Mouse (Mus musculus): ENCODE results near the gene Ddit4l. TPM values are rescaled to one million over a fixed set of nuclear protein-coding genes. Genes with fewer than 3 reads are reported as not detected.
A peak's percentile ranks its signal among the peaks of the same experiment; 100 is the strongest.

Ddit4l gene
- polyA plus RNA-seq, 1 experiment from 2014 or later = 8.3 TPM

DNA sequence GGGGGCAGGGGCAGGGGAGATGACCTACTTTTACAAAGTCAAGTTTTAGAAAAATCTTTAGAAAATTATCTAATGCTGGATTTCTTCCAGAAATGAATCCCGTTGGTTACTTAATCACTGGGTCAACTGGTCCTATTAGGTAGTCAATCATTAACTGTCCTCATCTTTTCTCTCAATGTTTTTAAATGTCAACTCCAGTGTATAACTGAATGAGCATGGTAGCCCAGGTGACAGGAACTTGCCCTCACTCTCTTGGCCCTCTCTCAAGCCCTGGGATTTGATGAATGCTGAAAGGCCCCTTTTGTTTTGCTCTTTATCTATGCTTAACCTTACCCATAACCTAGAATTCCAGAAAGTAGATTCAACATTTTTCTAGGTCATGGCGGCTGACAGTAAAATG lies 9.4 kb upstream of the Ddit4l start:
- ATAC-seq (no peak), DNase-seq (ENCODE audit: low spot score) (no peak)
- Histone ChIP-seq H3K9me3 (replicated peaks; ENCODE audit: control insufficient read depth, low read length) (no peaks in the 10 kb centered on the region), H3K27ac (ENCODE audit: low read depth, low read length) (no peak overlapping the region), H3K9ac (ENCODE audit: low read length) (no peak overlapping the region), H3K27me3 (replicated peaks; ENCODE audit: control insufficient read depth, insufficient read depth, low read length) (no peaks in the 10 kb centered on the region), H3K4me2 (ENCODE audit: low read length) (no peak overlapping the region), H3K4me1 (ENCODE audit: control insufficient read depth, insufficient read depth, low read length) (no peaks in the 10 kb centered on the region), H3K36me3 (ENCODE audit: control insufficient read depth, insufficient read depth, low read length) (no peaks in the 10 kb centered on the region), H3K4me3 (ENCODE audit: low read depth, low read length) (no peak overlapping the region)
- 87% methylated on average over 2 of the region's 2 CpGs for WGBS

DNA sequence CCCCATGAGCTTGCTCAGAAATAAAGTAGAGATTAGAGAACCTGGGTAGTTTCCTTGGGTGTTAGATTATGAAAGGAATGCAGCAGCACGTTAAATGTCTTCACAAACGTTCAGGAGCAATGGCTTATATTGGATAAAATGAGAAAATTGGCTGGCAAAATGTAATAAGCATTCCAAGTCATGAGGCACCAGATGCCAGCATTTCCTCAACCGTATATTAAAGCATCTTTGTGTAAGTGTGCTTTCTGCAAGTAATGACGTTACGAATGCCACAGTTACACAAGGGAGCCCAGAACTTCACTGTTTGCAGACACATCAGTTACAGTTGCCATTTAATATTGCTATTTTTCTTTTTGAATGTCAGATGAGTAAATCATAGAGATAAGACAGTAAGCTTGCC lies 872 bp upstream of the Ddit4l start:
- Histone ChIP-seq H3K4me3 (ENCODE audit: low read depth, low read length) (no peak overlapping the region), H3K27me3 (replicated peaks; ENCODE audit: control insufficient read depth, insufficient read depth, low read length) (0 out of 2 replicates have a peak, but pooled peaks cover 14% of the 10 kb centered on the region), H3K9me3 (replicated peaks; ENCODE audit: control insufficient read depth, low read length) (no peaks in the 10 kb centered on the region), H3K4me2 (ENCODE audit: low read length) (no peak overlapping the region), H3K36me3 (ENCODE audit: control insufficient read depth, insufficient read depth, low read length) (no peaks in the 10 kb centered on the region), H3K9ac (ENCODE audit: low read length) (no peak overlapping the region), H3K4me1 (ENCODE audit: control insufficient read depth, insufficient read depth, low read length) (peaks cover 17% of the 10 kb centered on the region; the same call in 1 of the 2 replicates), H3K27ac (ENCODE audit: low read depth, low read length) (no peak overlapping the region)
- no peak for ATAC-seq
- 77% methylated on average over 5 of the region's 5 CpGs for WGBS
- peak; percentile 65 for DNase-seq (ENCODE audit: low spot score)

DNA sequence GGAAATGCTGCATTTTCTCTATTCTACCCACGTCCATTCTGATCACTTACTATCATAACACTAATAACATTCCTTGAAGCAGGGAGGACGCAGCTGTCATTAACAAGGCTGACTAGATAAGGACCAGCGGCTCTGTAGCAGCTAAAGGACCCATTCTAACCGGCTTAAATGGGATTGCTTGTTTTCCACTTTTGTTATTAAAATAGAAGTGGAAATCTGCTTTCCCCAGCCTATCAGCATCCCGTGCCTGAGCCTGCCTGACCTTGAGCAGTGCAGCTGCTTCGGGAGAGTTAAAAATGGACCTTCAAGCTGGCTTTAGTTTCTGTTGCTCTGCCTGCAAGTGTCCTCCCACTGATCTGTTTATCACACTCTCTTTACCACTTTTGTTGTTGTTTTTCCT lies 679 bp downstream of the Ddit4l start:
- no peak for ATAC-seq
- no peak for DNase-seq (ENCODE audit: low spot score)
- no peaks in the 10 kb centered on the region for H3K9me3 ChIP-seq (replicated peaks; ENCODE audit: control insufficient read depth, low read length)
- WGBS = 35% methylated on average over 6 of the region's 6 CpGs
- H3K36me3 ChIP-seq (ENCODE audit: control insufficient read depth, insufficient read depth, low read length) = no peaks in the 10 kb centered on the region
- no peak overlapping the region for H3K9ac ChIP-seq (ENCODE audit: low read length)
- H3K4me1 ChIP-seq (ENCODE audit: control insufficient read depth, insufficient read depth, low read length) = peaks cover 17% of the 10 kb centered on the region; the same call in 1 of the 2 replicates
- no peak overlapping the region for H3K27ac ChIP-seq (ENCODE audit: low read depth, low read length)
- no peak overlapping the region for H3K4me3 ChIP-seq (ENCODE audit: low read depth, low read length)
- no peak overlapping the region for H3K4me2 ChIP-seq (ENCODE audit: low read length)
- H3K27me3 ChIP-seq (replicated peaks; ENCODE audit: control insufficient read depth, insufficient read depth, low read length) = 0 out of 2 replicates have a peak, but pooled peaks cover 14% of the 10 kb centered on the region

DNA sequence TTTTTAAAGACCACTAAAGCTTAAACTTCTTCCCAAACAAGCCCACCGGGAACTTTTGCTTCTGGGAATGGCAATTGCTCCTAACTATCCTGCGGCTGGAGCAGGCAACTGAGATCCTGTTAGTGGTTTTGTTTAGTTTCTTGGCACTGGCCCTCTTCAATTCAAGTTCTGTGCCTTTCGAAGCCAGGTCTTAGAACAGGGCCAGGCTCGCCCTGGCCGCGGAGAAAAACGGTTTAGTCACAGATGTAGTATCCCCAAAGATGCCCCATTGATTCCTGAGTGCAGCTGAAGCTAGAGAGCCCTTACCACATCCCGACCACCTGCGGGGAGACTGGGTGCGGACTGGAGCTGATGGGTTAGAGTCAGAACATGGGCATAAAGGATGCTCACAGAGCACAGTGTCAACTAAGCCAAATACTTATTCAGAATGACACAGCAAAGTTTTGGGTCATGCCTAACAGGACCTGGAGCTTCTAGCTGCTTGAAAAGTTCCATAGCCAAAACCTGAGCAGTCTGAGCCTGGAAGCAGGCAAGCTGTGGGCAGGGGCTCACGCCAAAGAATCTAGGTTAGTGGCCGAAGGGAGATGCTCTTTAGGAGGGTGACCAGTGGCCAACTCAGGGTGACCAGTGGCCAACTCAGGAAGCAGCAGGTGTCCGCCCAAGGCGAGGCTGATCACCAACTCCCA lies 1.6 kb downstream of the Ddit4l start:
- 0 out of 2 replicates have a peak, but pooled peaks cover 14% of the 10 kb centered on the region for H3K27me3 ChIP-seq (replicated peaks; ENCODE audit: control insufficient read depth, insufficient read depth, low read length)
- DNase-seq (ENCODE audit: low spot score) = no peak
- peak overlapping the region; percentile 42 for H3K4me3 ChIP-seq (ENCODE audit: low read depth, low read length)
- no peaks in the 10 kb centered on the region for H3K36me3 ChIP-seq (ENCODE audit: control insufficient read depth, insufficient read depth, low read length)
- H3K9ac ChIP-seq (ENCODE audit: low read length) = peak overlapping the region; percentile 60
- WGBS = 29% methylated on average over 14 of the region's 14 CpGs
- H3K4me2 ChIP-seq (ENCODE audit: low read length) = peak overlapping the region; percentile 92
- H3K27ac ChIP-seq (ENCODE audit: low read depth, low read length) = no peak overlapping the region
- ATAC-seq = peak; percentile 6; the same call in 1 of the 2 replicates
- no peaks in the 10 kb centered on the region for H3K9me3 ChIP-seq (replicated peaks; ENCODE audit: control insufficient read depth, low read length)
- H3K4me1 ChIP-seq (ENCODE audit: control insufficient read depth, insufficient read depth, low read length) = peaks cover 17% of the 10 kb centered on the region; the same call in 1 of the 2 replicates

DNA sequence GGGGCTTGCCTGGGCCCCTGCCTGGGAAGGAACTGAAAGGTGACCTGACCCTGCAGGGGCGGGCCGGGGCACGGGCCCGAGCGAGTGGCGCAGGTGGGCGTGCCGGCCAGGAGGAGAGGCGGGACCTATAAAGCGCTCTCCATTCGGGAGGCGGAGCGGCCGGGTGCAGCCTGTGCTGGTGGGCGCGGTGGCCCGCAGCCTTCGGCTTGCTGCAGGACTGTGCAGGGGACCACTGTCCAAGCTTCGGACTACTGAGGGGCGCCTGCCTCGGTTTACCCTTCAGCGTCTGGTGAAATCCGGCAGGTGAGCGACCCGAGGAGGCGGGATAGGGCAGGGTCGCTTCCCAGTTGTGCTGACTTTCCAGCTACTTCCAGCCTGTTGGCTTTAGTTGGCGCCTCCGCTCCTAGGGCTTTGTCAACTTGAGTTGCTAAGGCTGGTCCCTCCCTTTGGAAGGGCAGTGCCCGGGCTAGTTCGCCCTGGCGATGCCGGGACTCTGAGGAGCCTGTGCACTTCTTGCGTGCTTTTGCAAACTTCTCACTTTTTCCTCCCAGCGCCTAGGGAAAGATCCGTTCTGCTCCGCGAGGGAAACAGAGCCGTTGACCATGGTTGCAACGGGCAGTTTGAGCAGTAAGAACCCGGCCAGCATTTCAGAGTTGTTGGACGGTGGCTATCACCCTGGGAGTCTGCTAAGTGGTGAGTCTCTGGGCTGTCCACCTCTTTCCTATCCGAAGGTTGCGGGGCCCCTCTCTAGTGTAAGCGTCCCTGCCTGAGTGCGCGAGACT lies 2.4 kb downstream of the Ddit4l start:
- peak overlapping the region; percentile 60 for H3K9ac ChIP-seq (ENCODE audit: low read length)
- DNase-seq (ENCODE audit: low spot score) (peak; percentile 62), ATAC-seq (peak; percentile 93)
- H3K27ac ChIP-seq (ENCODE audit: low read depth, low read length) = no peak overlapping the region
- H3K4me3 ChIP-seq (ENCODE audit: low read depth, low read length) = peak overlapping the region; percentile 42
- no peaks in the 10 kb centered on the region for H3K9me3 ChIP-seq (replicated peaks; ENCODE audit: control insufficient read depth, low read length)
- no peaks in the 10 kb centered on the region for H3K36me3 ChIP-seq (ENCODE audit: control insufficient read depth, insufficient read depth, low read length)
- peaks cover 17% of the 10 kb centered on the region; the same call in 1 of the 2 replicates for H3K4me1 ChIP-seq (ENCODE audit: control insufficient read depth, insufficient read depth, low read length)
- under 1% methylated on average over 47 of the region's 47 CpGs for WGBS
- H3K27me3 ChIP-seq (replicated peaks; ENCODE audit: control insufficient read depth, insufficient read depth, low read length) = 0 out of 2 replicates have a peak, but pooled peaks cover 14% of the 10 kb centered on the region
- H3K4me2 ChIP-seq (ENCODE audit: low read length) = peak overlapping the region; percentile 92

DNA sequence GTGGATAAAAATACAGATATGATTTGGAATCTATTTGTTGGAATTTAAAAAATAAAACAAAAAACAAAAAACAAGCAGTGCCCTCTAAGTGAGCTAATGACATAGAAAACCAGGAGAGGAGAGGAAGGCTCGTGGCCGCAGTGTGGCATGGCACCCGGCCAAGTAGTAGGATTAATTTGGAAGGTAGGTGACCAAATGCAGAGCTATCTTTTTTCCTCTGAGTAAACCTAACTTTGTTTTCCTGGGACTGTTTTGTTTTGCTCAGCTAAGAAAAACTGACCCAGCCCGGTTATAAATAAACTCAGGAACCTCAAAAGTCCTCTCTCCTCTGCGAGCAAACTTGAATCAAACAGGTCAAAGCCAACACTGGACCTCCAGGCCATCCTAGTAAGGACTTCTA lies 3.6 kb downstream of the Ddit4l start:
- H3K9ac ChIP-seq (ENCODE audit: low read length) = no peak overlapping the region
- no peak overlapping the region for H3K27ac ChIP-seq (ENCODE audit: low read depth, low read length)
- no peaks in the 10 kb centered on the region for H3K9me3 ChIP-seq (replicated peaks; ENCODE audit: control insufficient read depth, low read length)
- no peak overlapping the region for H3K4me3 ChIP-seq (ENCODE audit: low read depth, low read length)
- H3K36me3 ChIP-seq (ENCODE audit: control insufficient read depth, insufficient read depth, low read length) = no peaks in the 10 kb centered on the region
- no peak overlapping the region for H3K4me2 ChIP-seq (ENCODE audit: low read length)
- 0 out of 2 replicates have a peak, but pooled peaks cover 14% of the 10 kb centered on the region for H3K27me3 ChIP-seq (replicated peaks; ENCODE audit: control insufficient read depth, insufficient read depth, low read length)
- ATAC-seq (no peak), DNase-seq (ENCODE audit: low spot score) (no peak)
- peaks cover 17% of the 10 kb centered on the region; the same call in 1 of the 2 replicates for H3K4me1 ChIP-seq (ENCODE audit: control insufficient read depth, insufficient read depth, low read length)
- 59% methylated on average over 5 of the region's 5 CpGs for WGBS

DNA sequence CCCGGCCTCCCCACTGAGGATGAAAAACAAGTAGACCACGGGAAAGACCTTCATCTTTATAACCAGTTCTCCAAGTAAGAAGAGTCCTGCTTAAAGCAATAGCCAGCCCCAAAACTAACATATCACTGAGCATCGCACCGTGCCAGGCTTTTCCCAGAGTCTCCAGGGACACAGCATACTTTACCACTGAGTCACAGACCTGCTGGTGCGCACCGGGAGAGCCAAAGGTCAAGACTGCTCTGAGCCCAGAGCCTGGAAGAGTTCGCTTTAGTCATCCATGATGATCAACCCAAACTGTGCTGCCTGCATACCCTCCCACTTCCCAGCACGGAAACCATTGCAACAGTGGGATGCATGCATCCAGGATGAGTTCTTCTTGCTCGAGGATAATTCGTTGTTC lies 12.3 kb downstream of the Ddit4l start:
- 92% methylated on average over 10 of the region's 10 CpGs for WGBS
- H3K4me1 ChIP-seq (ENCODE audit: control insufficient read depth, insufficient read depth, low read length) = no peaks in the 10 kb centered on the region
- no peak overlapping the region for H3K27ac ChIP-seq (ENCODE audit: low read depth, low read length)
- H3K9me3 ChIP-seq (replicated peaks; ENCODE audit: control insufficient read depth, low read length) = no peaks in the 10 kb centered on the region
- no peaks in the 10 kb centered on the region for H3K36me3 ChIP-seq (ENCODE audit: control insufficient read depth, insufficient read depth, low read length)
- no peaks in the 10 kb centered on the region for H3K27me3 ChIP-seq (replicated peaks; ENCODE audit: control insufficient read depth, insufficient read depth, low read length)
- H3K4me3 ChIP-seq (ENCODE audit: low read depth, low read length) = no peak overlapping the region
- no peak overlapping the region for H3K4me2 ChIP-seq (ENCODE audit: low read length)
- DNase-seq (ENCODE audit: low spot score) (no peak), ATAC-seq (no peak)
- no peak overlapping the region for H3K9ac ChIP-seq (ENCODE audit: low read length)

DNA sequence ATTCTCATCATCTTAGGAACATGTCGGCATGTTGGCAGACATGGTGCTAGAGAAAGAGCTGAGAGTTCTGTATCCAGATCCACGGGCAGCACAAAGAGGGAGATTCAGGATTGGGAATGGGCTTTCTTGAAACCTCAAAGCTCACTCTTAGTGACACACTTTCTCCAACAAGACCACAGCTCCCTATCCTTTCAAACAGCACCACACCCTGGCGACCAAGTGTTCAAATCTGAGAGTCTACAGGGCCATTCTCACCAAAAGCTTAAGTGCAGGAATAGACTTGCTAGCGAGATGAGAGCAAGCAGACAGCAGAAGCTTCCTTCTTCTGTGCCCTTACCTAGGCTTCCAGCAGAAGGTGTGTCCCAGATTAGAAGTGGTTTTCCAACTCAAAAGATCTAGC lies 15.2 kb downstream of the Ddit4l start:
- no peak overlapping the region for H3K4me2 ChIP-seq (ENCODE audit: low read length)
- H3K4me3 ChIP-seq (ENCODE audit: low read depth, low read length) = no peak overlapping the region
- no peaks in the 10 kb centered on the region for H3K4me1 ChIP-seq (ENCODE audit: control insufficient read depth, insufficient read depth, low read length)
- no peak overlapping the region for H3K27ac ChIP-seq (ENCODE audit: low read depth, low read length)
- DNase-seq (ENCODE audit: low spot score) (no peak), ATAC-seq (no peak)
- 94% methylated on average over 4 of the region's 4 CpGs for WGBS
- H3K27me3 ChIP-seq (replicated peaks; ENCODE audit: control insufficient read depth, insufficient read depth, low read length) = no peaks in the 10 kb centered on the region
- no peaks in the 10 kb centered on the region for H3K9me3 ChIP-seq (replicated peaks; ENCODE audit: control insufficient read depth, low read length)
- no peaks in the 10 kb centered on the region for H3K36me3 ChIP-seq (ENCODE audit: control insufficient read depth, insufficient read depth, low read length)
- H3K9ac ChIP-seq (ENCODE audit: low read length) = no peak overlapping the region

DNA sequence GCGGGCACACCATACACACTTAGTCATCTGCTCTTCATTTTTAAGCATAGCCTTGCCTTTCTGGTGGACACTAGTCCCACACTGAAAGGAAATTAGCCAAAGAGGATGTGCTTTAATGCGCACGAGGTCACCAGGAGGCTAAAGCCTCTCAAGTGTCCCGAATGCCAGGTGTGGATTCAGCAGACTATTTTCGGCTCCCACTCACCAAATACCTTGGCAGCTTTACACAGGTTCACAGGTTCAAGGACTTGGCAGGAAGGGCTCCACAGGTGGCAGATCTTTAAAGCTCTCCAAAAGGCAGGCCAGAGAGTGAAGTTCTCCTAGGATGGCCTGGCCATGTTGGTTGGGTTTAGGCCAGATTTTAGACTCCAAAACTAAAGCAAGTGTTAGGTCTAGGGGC lies 19.8 kb downstream of the Ddit4l start:
- DNase-seq (ENCODE audit: low spot score) = no peak
- H3K9ac ChIP-seq (ENCODE audit: low read length) = no peak overlapping the region
- 95% methylated on average over 5 of the region's 5 CpGs for WGBS
- no peaks in the 10 kb centered on the region for H3K36me3 ChIP-seq (ENCODE audit: control insufficient read depth, insufficient read depth, low read length)
- ATAC-seq = no peak
- no peaks in the 10 kb centered on the region for H3K27me3 ChIP-seq (replicated peaks; ENCODE audit: control insufficient read depth, insufficient read depth, low read length)
- H3K27ac ChIP-seq (ENCODE audit: low read depth, low read length) = no peak overlapping the region
- H3K9me3 ChIP-seq (replicated peaks; ENCODE audit: control insufficient read depth, low read length) = no peaks in the 10 kb centered on the region
- H3K4me2 ChIP-seq (ENCODE audit: low read length) = no peak overlapping the region
- no peak overlapping the region for H3K4me3 ChIP-seq (ENCODE audit: low read depth, low read length)
- H3K4me1 ChIP-seq (ENCODE audit: control insufficient read depth, insufficient read depth, low read length) = no peaks in the 10 kb centered on the region
